Mouse (Mus musculus) adrenal gland, postnatal 14 days (tissue): Measurements from ENCODE around the gene Tshz2. TPM values are rescaled to one million over a fixed set of nuclear protein-coding genes. Genes with fewer than 3 reads are reported as not detected.
"Not testable (repeated sequence)": the region's sequence is repeated elsewhere in the genome, so short reads cannot be mapped to it uniquely, and the experiment has no call there.

ENCODE experiments used
- DNase-seq: peaks from one replicate; pipeline ENCODE4 v3.0.0; 2021; ENCODE audit warnings: mixed read lengths
- total RNA-seq: library from RNA; stranded (reverse); gene quantifications from 2 replicates; pipeline ENCODE4 v1.2.3, GENCODE M21; 2021

Gene Tshz2
- total RNA-seq, 1 experiment from 2014 or later: 49.7 TPM

GRCm38 (mm10) chr2:169758120-169758519 lies 125.3 kb downstream of the Tshz2 start:
- DNase-seq: no peak

GRCm38 (mm10) chr2:169760117-169760516 lies 127.3 kb downstream of the Tshz2 start:
- no peak for DNase-seq

GRCm38 (mm10) chr2:169761726-169762125 lies 128.9 kb downstream of the Tshz2 start:
- DNase-seq: no peak

GRCm38 (mm10) chr2:169762301-169762700 lies 129.5 kb downstream of the Tshz2 start:
- no peak for DNase-seq

GRCm38 (mm10) chr2:169763716-169764115 lies 130.9 kb downstream of the Tshz2 start:
- no peak for DNase-seq

- DNase-seq: no peak
Observed at GRCm38 (mm10) chr2:169766247-169766646, 133.4 kb downstream of the Tshz2 start.

GRCm38 (mm10) chr2:169767281-169767680 lies 134.5 kb downstream of the Tshz2 start:
- no peak for DNase-seq

- DNase-seq: no peak
Observed at GRCm38 (mm10) chr2:169775078-169775477, 142.3 kb downstream of the Tshz2 start.

GRCm38 (mm10) chr2:169777242-169777641 lies 144.4 kb downstream of the Tshz2 start:
- DNase-seq: peak; percentile 55

- peak; percentile 59 for DNase-seq
Observed at GRCm38 (mm10) chr2:169777764-169778163, 145.0 kb downstream of the Tshz2 start.

- DNase-seq: no peak
Observed at GRCm38 (mm10) chr2:169778740-169779345, 146.0 kb downstream of the Tshz2 start.

GRCm38 (mm10) chr2:169781671-169782070 lies 148.9 kb downstream of the Tshz2 start:
- DNase-seq: not testable (repeated sequence)

- DNase-seq: no peak
Observed at GRCm38 (mm10) chr2:169782874-169783680, 150.3 kb downstream of the Tshz2 start.

- no peak for DNase-seq
Observed at GRCm38 (mm10) chr2:169783681-169784033, 150.8 kb downstream of the Tshz2 start.

GRCm38 (mm10) chr2:169787381-169787780 lies 154.6 kb downstream of the Tshz2 start:
- DNase-seq: peak; percentile 35

- DNase-seq: no peak
Observed at GRCm38 (mm10) chr2:169787906-169788305, 155.1 kb downstream of the Tshz2 start.

- peak; percentile 84 for DNase-seq
Observed at GRCm38 (mm10) chr2:169790439-169791131, 157.8 kb downstream of the Tshz2 start.

- DNase-seq: no peak
Observed at GRCm38 (mm10) chr2:169792706-169793105, 159.9 kb downstream of the Tshz2 start.

- peak; percentile 41 for DNase-seq
Observed at GRCm38 (mm10) chr2:169802241-169802640, 169.4 kb downstream of the Tshz2 start.

- DNase-seq: no peak
Observed at GRCm38 (mm10) chr2:169804380-169804779, 171.6 kb downstream of the Tshz2 start.

- DNase-seq: no peak
Observed at GRCm38 (mm10) chr2:169805545-169805944, 172.7 kb downstream of the Tshz2 start.

- DNase-seq: no peak
Observed at GRCm38 (mm10) chr2:169811589-169811988, 178.8 kb downstream of the Tshz2 start.

GRCm38 (mm10) chr2:169812055-169812454 lies 179.2 kb downstream of the Tshz2 start:
- no peak for DNase-seq
